Mouse (Mus musculus): ENCODE data around the gene Cct8l1. TPM values are rescaled to one million over a fixed set of nuclear protein-coding genes. Genes with fewer than 3 reads are reported as not detected.

The Cct8l1 gene
- polyA plus RNA-seq, 1 experiment from 2014 or later: not detected

- H3K27ac ChIP-seq: no peak overlapping the region
- H3K36me3 ChIP-seq (replicated peaks): no peaks in the 10 kb centered on the region
- peaks cover 15% of the 10 kb centered on the region for H3K4me1 ChIP-seq
These were observed 19.7 kb downstream of the Cct8l1 start for GRCm38 (mm10) chr5:25535566-25535965.

GRCm38 (mm10) chr5:25536451-25536850 lies 20.6 kb downstream of the Cct8l1 start:
- H3K27me3 ChIP-seq (ENCODE audit: poor library complexity, severe bottlenecking): no peaks in the 10 kb centered on the region
- H3K36me3 ChIP-seq (replicated peaks): no peaks in the 10 kb centered on the region
- peaks cover 6% of the 10 kb centered on the region; the same call in 1 of the 2 replicates for H3K9me3 ChIP-seq
- 53% methylated on average over 2 of the region's 2 CpGs for WGBS
- H3K27ac ChIP-seq: no peak overlapping the region
- no peak for DNase-seq (ENCODE audit: extremely low spot score, low spot score)
- no peak overlapping the region for H3K4me3 ChIP-seq
- peaks cover 10% of the 10 kb centered on the region; the same call in 1 of the 2 replicates for H3K4me1 ChIP-seq

More at GRCm38 (mm10) chr5:25535566-25535965, 19.7 kb downstream of the Cct8l1 start:
- no peak for DNase-seq (ENCODE audit: extremely low spot score, low spot score)
- WGBS: 83% methylated on average over 2 of the region's 2 CpGs
- no peaks in the 10 kb centered on the region for H3K27me3 ChIP-seq (ENCODE audit: poor library complexity, severe bottlenecking)
- H3K9me3 ChIP-seq: peaks cover 6% of the 10 kb centered on the region; the same call in 1 of the 2 replicates
- no peak overlapping the region for H3K4me3 ChIP-seq

GRCm38 (mm10) chr5:25536921-25537409 lies 21.1 kb downstream of the Cct8l1 start:
- H3K27me3 ChIP-seq (ENCODE audit: poor library complexity, severe bottlenecking): no peaks in the 10 kb centered on the region
- H3K27ac ChIP-seq: no peak overlapping the region
- no peak overlapping the region for H3K4me3 ChIP-seq
- WGBS: 47% methylated on average over 6 of the region's 6 CpGs
- peaks cover 6% of the 10 kb centered on the region; the same call in 1 of the 2 replicates for H3K9me3 ChIP-seq
- H3K4me1 ChIP-seq: peaks cover 10% of the 10 kb centered on the region; the same call in 1 of the 2 replicates
- DNase-seq (ENCODE audit: extremely low spot score, low spot score): no peak
- H3K36me3 ChIP-seq (replicated peaks): no peaks in the 10 kb centered on the region

- H3K27me3 ChIP-seq (ENCODE audit: poor library complexity, severe bottlenecking): no peaks in the 10 kb centered on the region
- no peaks in the 10 kb centered on the region for H3K36me3 ChIP-seq (replicated peaks)
- no peak overlapping the region for H3K4me3 ChIP-seq
- H3K27ac ChIP-seq: no peak overlapping the region
- peaks cover 6% of the 10 kb centered on the region; the same call in 1 of the 2 replicates for H3K9me3 ChIP-seq
- no peak for DNase-seq (ENCODE audit: extremely low spot score, low spot score)
- peaks cover 10% of the 10 kb centered on the region; the same call in 1 of the 2 replicates for H3K4me1 ChIP-seq
These were observed 24.5 kb downstream of the Cct8l1 start for GRCm38 (mm10) chr5:25540412-25540811.

- H3K36me3 ChIP-seq (replicated peaks): no peaks in the 10 kb centered on the region
- H3K27me3 ChIP-seq (ENCODE audit: poor library complexity, severe bottlenecking): no peaks in the 10 kb centered on the region
- peaks cover 6% of the 10 kb centered on the region; the same call in 1 of the 2 replicates for H3K9me3 ChIP-seq
- H3K27ac ChIP-seq: no peak overlapping the region
- peaks cover 10% of the 10 kb centered on the region; the same call in 1 of the 2 replicates for H3K4me1 ChIP-seq
- no peak overlapping the region for H3K4me3 ChIP-seq
- no peak for DNase-seq (ENCODE audit: extremely low spot score, low spot score)
- 84% methylated on average over 3 of the region's 3 CpGs for WGBS
These were observed 25.1 kb downstream of the Cct8l1 start for GRCm38 (mm10) chr5:25540921-25541320.

GRCm38 (mm10) chr5:25541661-25542060 lies 25.8 kb downstream of the Cct8l1 start:
- Histone ChIP-seq H3K27ac (no peak overlapping the region), H3K27me3 (ENCODE audit: poor library complexity, severe bottlenecking) (no peaks in the 10 kb centered on the region), H3K4me1 (peaks cover 3% of the 10 kb centered on the region; the same call in 1 of the 2 replicates), H3K36me3 (replicated peaks) (no peaks in the 10 kb centered on the region), H3K4me3 (no peak overlapping the region), H3K9me3 (peaks cover 6% of the 10 kb centered on the region; the same call in 1 of the 2 replicates)
- WGBS: 75% methylated on average over 2 of the region's 2 CpGs
- DNase-seq (ENCODE audit: extremely low spot score, low spot score): no peak

GRCm38 (mm10) chr5:25544061-25544460 lies 28.2 kb downstream of the Cct8l1 start:
- no peak overlapping the region for H3K27ac ChIP-seq
- H3K4me3 ChIP-seq: no peak overlapping the region
- WGBS: 92% methylated on average over 3 of the region's 3 CpGs
- H3K4me1 ChIP-seq: no peaks in the 10 kb centered on the region
- H3K27me3 ChIP-seq (ENCODE audit: poor library complexity, severe bottlenecking): no peaks in the 10 kb centered on the region
- no peak for DNase-seq (ENCODE audit: extremely low spot score, low spot score)
- no peaks in the 10 kb centered on the region; the same call in 1 of the 2 replicates for H3K9me3 ChIP-seq
- no peaks in the 10 kb centered on the region for H3K36me3 ChIP-seq (replicated peaks)

GRCm38 (mm10) chr5:25544566-25544965 lies 28.7 kb downstream of the Cct8l1 start:
- H3K9me3 ChIP-seq: no peaks in the 10 kb centered on the region; the same call in 1 of the 2 replicates
- DNase-seq (ENCODE audit: extremely low spot score, low spot score): no peak
- no peaks in the 10 kb centered on the region for H3K36me3 ChIP-seq (replicated peaks)

GRCm38 (mm10) chr5:25546912-25547311 lies 31.0 kb downstream of the Cct8l1 start:
- WGBS: 92% methylated on average over 2 of the region's 2 CpGs
- Histone ChIP-seq H3K4me1 (no peaks in the 10 kb centered on the region), H3K36me3 (replicated peaks) (no peaks in the 10 kb centered on the region), H3K27ac (no peak overlapping the region), H3K9me3 (no peaks in the 10 kb centered on the region; the same call in 1 of the 2 replicates), H3K4me3 (no peak overlapping the region), H3K27me3 (ENCODE audit: poor library complexity, severe bottlenecking) (no peaks in the 10 kb centered on the region)
- DNase-seq (ENCODE audit: extremely low spot score, low spot score): no peak

More at GRCm38 (mm10) chr5:25544566-25544965, 28.7 kb downstream of the Cct8l1 start:
- Histone ChIP-seq H3K27ac (no peak overlapping the region), H3K27me3 (ENCODE audit: poor library complexity, severe bottlenecking) (no peaks in the 10 kb centered on the region), H3K4me3 (no peak overlapping the region), H3K4me1 (no peaks in the 10 kb centered on the region)
- 92% methylated on average over 5 of the region's 5 CpGs for WGBS

GRCm38 (mm10) chr5:25550912-25551311 lies 35.0 kb downstream of the Cct8l1 start:
- 88% methylated on average over 1 of the region's 1 CpGs for WGBS
- H3K4me1 ChIP-seq: no peaks in the 10 kb centered on the region
- H3K9me3 ChIP-seq: no peaks in the 10 kb centered on the region; the same call in 1 of the 2 replicates
- H3K36me3 ChIP-seq (replicated peaks): no peaks in the 10 kb centered on the region
- no peak overlapping the region for H3K27ac ChIP-seq
- DNase-seq (ENCODE audit: extremely low spot score, low spot score): no peak
- H3K27me3 ChIP-seq (ENCODE audit: poor library complexity, severe bottlenecking): no peaks in the 10 kb centered on the region
- no peak overlapping the region for H3K4me3 ChIP-seq

GRCm38 (mm10) chr5:25554210-25554609 lies 38.3 kb downstream of the Cct8l1 start:
- H3K4me3 ChIP-seq: no peak overlapping the region
- no peaks in the 10 kb centered on the region for H3K9me3 ChIP-seq
- no peak overlapping the region for H3K27ac ChIP-seq
- DNase-seq (ENCODE audit: extremely low spot score, low spot score): no peak
- no peaks in the 10 kb centered on the region for H3K36me3 ChIP-seq (replicated peaks)
- WGBS: 79% methylated on average over 1 of the region's 1 CpGs
- no peaks in the 10 kb centered on the region for H3K4me1 ChIP-seq
- no peaks in the 10 kb centered on the region for H3K27me3 ChIP-seq (ENCODE audit: poor library complexity, severe bottlenecking)

GRCm38 (mm10) chr5:25554689-25555088 lies 38.8 kb downstream of the Cct8l1 start:
- Histone ChIP-seq H3K4me1 (no peaks in the 10 kb centered on the region), H3K27ac (no peak overlapping the region), H3K4me3 (no peak overlapping the region), H3K36me3 (replicated peaks) (no peaks in the 10 kb centered on the region), H3K9me3 (no peaks in the 10 kb centered on the region), H3K27me3 (ENCODE audit: poor library complexity, severe bottlenecking) (no peaks in the 10 kb centered on the region)
- DNase-seq (ENCODE audit: extremely low spot score, low spot score): no peak
- 65% methylated on average over 1 of the region's 1 CpGs for WGBS

GRCm38 (mm10) chr5:25555684-25556083 lies 39.8 kb downstream of the Cct8l1 start:
- Histone ChIP-seq H3K9me3 (no peaks in the 10 kb centered on the region), H3K4me1 (no peaks in the 10 kb centered on the region), H3K27ac (no peak overlapping the region), H3K4me3 (no peak overlapping the region), H3K27me3 (ENCODE audit: poor library complexity, severe bottlenecking) (no peaks in the 10 kb centered on the region), H3K36me3 (replicated peaks) (no peaks in the 10 kb centered on the region)
- no peak for DNase-seq (ENCODE audit: extremely low spot score, low spot score)
- 91% methylated on average over 5 of the region's 5 CpGs for WGBS

Data from forebrain, embryonic 10.5 days (tissue).